Mouse (Mus musculus): ENCODE measurements around the gene Sept11. TPM values are rescaled to one million over a fixed set of nuclear protein-coding genes. Genes with fewer than 3 reads are reported as not detected.

Sept11 gene
- 28.7 and 36.1 TPM in 2 replicates for polyA plus RNA-seq (2015; fragmentation: Nextera tagmentation; extraction: Ambion mirVana)

GRCm38 (mm10) chr5:93092857-93093622 is at the start of gene Sept11:
TSS of gene Sept11 (plus strand) at chr5:93093437.
- H3K4me3 ChIP-seq (replicated peaks): peak within 1 kb of the TSS; percentile 77
- H3K9ac ChIP-seq: peak within 1 kb of the TSS; percentile 85
- H3K4me2 ChIP-seq: peak within 1 kb of the TSS; percentile 93
- H3K27ac ChIP-seq: peak within 1 kb of the TSS; percentile 68
- peak; percentile 92 for ATAC-seq (ENCODE audit: low read depth)
- peak; percentile 82 for DNase-seq
- under 1% methylated on average over 63 of the region's 63 CpGs for WGBS (ENCODE audit: insufficient replicate concordance)
- H3K4me1 ChIP-seq (replicated peaks): peaks cover 51% of the 10 kb centered on the region
- H3K27me3 ChIP-seq: no peaks in the 10 kb centered on the region
- H3K36me3 ChIP-seq: no peaks in the 10 kb centered on the region
- H3K9me3 ChIP-seq (replicated peaks): no peaks in the 10 kb centered on the region

GRCm38 (mm10) chr5:93043688-93044583 is 49.3 kb upstream of the Sept11 start:
- H3K36me3 ChIP-seq: no peaks in the 10 kb centered on the region
- H3K4me1 ChIP-seq (replicated peaks): peaks cover 11% of the 10 kb centered on the region
- peak overlapping the region; percentile 48 for H3K4me3 ChIP-seq (replicated peaks)
- 4% methylated on average over 67 of the region's 69 CpGs for WGBS (ENCODE audit: insufficient replicate concordance)
- H3K9ac ChIP-seq: 0 out of 2 replicates have a peak overlapping the region, but pooled peaks have one; percentile 9
- peaks cover 72% of the 10 kb centered on the region for H3K27me3 ChIP-seq
- no peaks in the 10 kb centered on the region for H3K9me3 ChIP-seq (replicated peaks)
- peak overlapping the region; percentile 62 for H3K4me2 ChIP-seq
- H3K27ac ChIP-seq: no peak overlapping the region
- ATAC-seq (ENCODE audit: low read depth): no peak
- no peak for DNase-seq

DNA sequence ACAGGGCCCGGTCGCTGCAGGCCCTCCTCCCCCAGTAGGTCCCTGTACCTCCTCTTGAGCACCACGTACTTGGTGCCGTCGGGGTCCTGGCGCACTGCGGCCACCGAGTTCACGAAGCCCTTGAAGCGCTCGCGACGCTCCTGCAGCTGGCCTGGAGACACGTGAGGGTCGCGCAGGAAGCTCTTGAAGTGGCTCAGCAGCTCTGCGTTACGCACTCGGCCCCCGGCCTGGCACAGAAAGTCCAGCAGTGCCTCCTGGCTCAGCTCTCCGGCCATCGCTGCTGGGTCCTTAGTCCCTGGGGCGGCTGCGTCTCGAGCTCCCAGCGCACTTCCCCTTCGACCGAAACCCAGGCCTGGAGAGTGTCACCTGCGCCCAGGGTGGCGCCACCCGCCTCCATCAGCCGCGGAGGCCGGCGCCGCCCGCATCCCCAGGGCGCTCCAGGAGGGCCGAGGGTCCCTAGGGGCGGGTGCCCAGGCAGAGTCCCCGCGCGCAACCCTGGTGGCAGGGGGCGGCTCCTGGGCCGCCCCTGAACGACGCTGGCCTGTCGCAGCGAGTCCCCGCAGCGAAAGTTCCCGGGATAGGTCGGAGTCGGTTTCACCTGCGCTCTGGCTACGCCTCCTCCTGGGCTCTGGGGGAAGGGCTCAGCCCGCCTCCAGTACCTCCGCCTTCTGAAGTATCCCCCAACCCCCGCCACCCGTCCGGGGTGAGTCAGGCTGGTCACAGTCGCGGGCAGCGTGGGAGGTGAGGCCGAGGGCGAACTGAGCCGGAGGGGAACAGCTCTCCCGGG is 48.5 kb upstream of the Sept11 start, which contains the start of gene Sowahb:
Gene Sowahb, minus strand, starts transcription at position 439 of the 787 bp plus-strand sequence.
- WGBS (ENCODE audit: insufficient replicate concordance): 1% methylated on average over 68 of the region's 68 CpGs
- H3K27ac ChIP-seq: no peak within 1 kb of the TSS
- ATAC-seq (ENCODE audit: low read depth) (peak; percentile 82), DNase-seq (no peak)
- H3K9ac ChIP-seq: peak within 1 kb of the TSS; percentile 9; the same call in 1 of the 2 replicates
- peaks cover 72% of the 10 kb centered on the region for H3K27me3 ChIP-seq
- peak within 1 kb of the TSS; percentile 62 for H3K4me2 ChIP-seq
- H3K36me3 ChIP-seq: no peaks in the 10 kb centered on the region
- H3K9me3 ChIP-seq (replicated peaks): no peaks in the 10 kb centered on the region
- peak within 1 kb of the TSS; percentile 48 for H3K4me3 ChIP-seq (replicated peaks)
- peaks cover 9% of the 10 kb centered on the region for H3K4me1 ChIP-seq (replicated peaks)

DNA sequence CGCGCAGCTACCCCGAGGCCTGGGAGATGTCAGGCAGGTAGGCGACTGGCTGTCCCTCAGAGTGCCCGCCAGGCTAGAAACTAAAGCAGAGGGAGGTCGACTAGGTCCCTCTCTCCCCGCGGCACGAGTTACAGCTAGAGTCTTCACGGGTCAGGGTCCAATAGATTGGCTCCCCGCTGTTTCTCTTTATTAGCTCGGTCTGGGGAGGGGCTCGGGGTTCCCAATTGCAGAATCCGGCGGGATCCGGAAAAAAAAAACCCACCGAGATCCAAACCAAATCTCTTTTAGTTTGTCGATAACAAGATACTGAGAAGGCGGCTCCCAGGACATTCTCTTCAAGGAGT is 47.9 kb upstream of the Sept11 start:
- peaks cover 69% of the 10 kb centered on the region for H3K27me3 ChIP-seq
- no peak for DNase-seq
- H3K9ac ChIP-seq: no peak overlapping the region
- H3K9me3 ChIP-seq (replicated peaks): no peaks in the 10 kb centered on the region
- no peak overlapping the region for H3K27ac ChIP-seq
- H3K4me2 ChIP-seq: peak overlapping the region; percentile 62
- WGBS (ENCODE audit: insufficient replicate concordance): 2% methylated on average over 19 of the region's 19 CpGs
- ATAC-seq (ENCODE audit: low read depth): peak; percentile 34
- H3K36me3 ChIP-seq: no peaks in the 10 kb centered on the region
- peaks cover 5% of the 10 kb centered on the region for H3K4me1 ChIP-seq (replicated peaks)
- peak overlapping the region; percentile 48 for H3K4me3 ChIP-seq (replicated peaks)

DNA sequence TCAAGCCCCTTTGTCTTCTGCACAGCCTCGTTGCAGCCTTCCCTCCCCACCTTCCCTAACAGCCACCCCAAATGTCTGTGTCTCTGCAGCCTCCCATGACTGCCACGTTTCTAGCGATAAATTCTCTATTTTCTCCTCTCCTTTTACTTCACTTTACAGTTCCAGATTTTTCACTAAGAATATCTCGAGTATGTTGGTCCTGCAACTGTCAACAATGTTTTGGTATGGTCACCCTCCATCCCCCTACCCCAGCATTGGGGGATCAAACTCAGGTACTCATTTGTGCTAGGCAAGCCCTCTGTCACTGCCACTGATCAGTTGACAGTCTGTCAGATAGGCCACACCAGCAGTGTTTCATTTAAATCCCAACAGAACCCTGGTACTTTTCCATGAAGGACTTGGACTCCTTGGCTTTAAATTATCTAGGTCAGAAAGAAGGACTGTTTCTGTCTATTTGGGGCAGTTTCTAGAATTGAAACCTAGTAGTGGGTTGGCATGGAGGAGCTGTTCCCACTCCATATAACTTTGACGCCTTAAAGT is 46.9 kb upstream of the Sept11 start:
- H3K36me3 ChIP-seq: no peaks in the 10 kb centered on the region
- no peak overlapping the region for H3K4me3 ChIP-seq (replicated peaks)
- 21% methylated on average over 5 of the region's 5 CpGs for WGBS (ENCODE audit: insufficient replicate concordance)
- H3K4me2 ChIP-seq: no peak overlapping the region
- DNase-seq (no peak), ATAC-seq (ENCODE audit: low read depth) (no peak)
- H3K4me1 ChIP-seq (replicated peaks): peaks cover 5% of the 10 kb centered on the region
- H3K9ac ChIP-seq: no peak overlapping the region
- H3K27me3 ChIP-seq: peaks cover 68% of the 10 kb centered on the region
- no peaks in the 10 kb centered on the region for H3K9me3 ChIP-seq (replicated peaks)
- H3K27ac ChIP-seq: no peak overlapping the region

DNA sequence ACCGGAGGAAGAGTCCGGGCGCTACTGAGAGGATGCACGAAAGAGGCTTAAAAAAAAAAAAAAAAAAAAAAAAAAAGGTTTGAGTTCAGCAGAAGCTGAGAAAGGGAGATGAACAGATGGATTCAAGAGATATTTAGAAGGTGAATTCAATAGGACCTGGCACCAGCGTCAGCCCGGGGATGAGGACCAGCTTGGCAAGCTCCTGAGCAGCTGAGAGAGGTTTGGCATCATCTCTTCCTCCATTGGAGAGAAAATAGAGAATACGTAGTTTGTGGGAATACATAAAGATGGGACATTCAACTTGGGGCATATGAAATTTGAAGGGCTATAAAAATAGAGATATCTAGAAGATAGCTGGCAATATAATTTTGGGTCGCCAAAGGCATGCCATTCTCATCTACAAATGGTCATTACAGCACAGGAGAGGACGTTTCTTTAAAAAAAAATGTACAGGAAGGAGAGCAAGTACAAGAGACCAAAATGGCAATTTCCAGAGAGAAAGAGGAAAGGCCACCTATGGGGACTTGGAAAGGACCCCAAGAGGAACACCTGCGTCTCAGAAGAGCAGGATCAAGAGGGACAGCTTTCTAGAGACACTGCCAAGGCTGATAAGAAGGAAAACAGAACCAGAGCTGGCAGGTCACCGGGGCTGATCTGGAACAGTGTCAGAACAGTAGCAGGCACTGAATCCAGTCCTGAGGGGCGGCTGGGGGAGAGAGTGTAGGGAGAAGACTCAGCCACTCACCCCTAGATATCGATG is 44.6 kb upstream of the Sept11 start:
- Histone ChIP-seq H3K4me2 (no peak overlapping the region), H3K9ac (no peak overlapping the region), H3K4me3 (replicated peaks) (no peak overlapping the region), H3K4me1 (replicated peaks) (peaks cover 3% of the 10 kb centered on the region), H3K27ac (no peak overlapping the region), H3K9me3 (replicated peaks) (no peaks in the 10 kb centered on the region), H3K27me3 (peaks cover 45% of the 10 kb centered on the region), H3K36me3 (no peaks in the 10 kb centered on the region)
- DNase-seq (no peak), ATAC-seq (ENCODE audit: low read depth) (no peak)
- WGBS (ENCODE audit: insufficient replicate concordance): 50% methylated on average over 13 of the region's 13 CpGs

DNA sequence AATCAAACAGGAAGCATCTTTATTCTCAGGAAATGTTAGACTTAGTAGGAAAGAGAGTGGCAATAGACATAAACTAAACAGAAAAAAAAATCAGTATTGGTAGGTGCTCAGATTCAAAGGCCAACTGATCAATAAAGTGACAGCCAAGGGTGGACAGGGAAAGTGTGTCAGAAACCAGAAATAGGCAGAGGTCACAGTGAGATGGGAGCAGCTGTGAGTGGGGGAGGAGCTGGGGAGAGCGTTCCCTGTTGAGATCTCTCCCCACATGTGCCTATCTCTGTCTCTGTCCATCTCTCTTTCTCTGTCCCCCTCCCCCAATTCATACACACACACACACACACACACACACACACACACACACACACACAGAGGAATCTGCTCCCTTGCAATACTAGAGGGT is 43.3 kb upstream of the Sept11 start:
- H3K9me3 ChIP-seq (replicated peaks): no peaks in the 10 kb centered on the region
- no peak overlapping the region for H3K4me2 ChIP-seq
- DNase-seq: no peak
- H3K4me3 ChIP-seq (replicated peaks): no peak overlapping the region
- no peaks in the 10 kb centered on the region; the same call in 1 of the 2 replicates for H3K4me1 ChIP-seq (replicated peaks)
- WGBS (ENCODE audit: insufficient replicate concordance): 50% methylated on average over 1 of the region's 1 CpGs
- H3K9ac ChIP-seq: no peak overlapping the region
- H3K27ac ChIP-seq: no peak overlapping the region
- H3K36me3 ChIP-seq: no peaks in the 10 kb centered on the region
- H3K27me3 ChIP-seq: peaks cover 32% of the 10 kb centered on the region
- no peak for ATAC-seq (ENCODE audit: low read depth)

GRCm38 (mm10) chr5:93051041-93051440 is 42.2 kb upstream of the Sept11 start:
- Histone ChIP-seq H3K9me3 (replicated peaks) (no peaks in the 10 kb centered on the region), H3K27ac (no peak overlapping the region), H3K9ac (no peak overlapping the region), H3K36me3 (no peaks in the 10 kb centered on the region), H3K4me3 (replicated peaks) (no peak overlapping the region), H3K27me3 (peaks cover 21% of the 10 kb centered on the region), H3K4me1 (replicated peaks) (no peaks in the 10 kb centered on the region), H3K4me2 (no peak overlapping the region)
- DNase-seq (no peak), ATAC-seq (ENCODE audit: low read depth) (no peak)
- 41% methylated on average over 5 of the region's 5 CpGs for WGBS (ENCODE audit: insufficient replicate concordance)

- H3K4me2 ChIP-seq: no peak overlapping the region
- H3K9me3 ChIP-seq (replicated peaks): no peaks in the 10 kb centered on the region
- H3K9ac ChIP-seq: no peak overlapping the region
- no peaks in the 10 kb centered on the region for H3K4me1 ChIP-seq (replicated peaks)
- H3K27me3 ChIP-seq: peaks cover 12% of the 10 kb centered on the region
- 59% methylated on average over 9 of the region's 9 CpGs for WGBS (ENCODE audit: insufficient replicate concordance)
- no peak overlapping the region for H3K4me3 ChIP-seq (replicated peaks)
- H3K36me3 ChIP-seq: no peaks in the 10 kb centered on the region
- no peak overlapping the region for H3K27ac ChIP-seq
- no peak for DNase-seq
- no peak for ATAC-seq (ENCODE audit: low read depth)
Measured at GRCm38 (mm10) chr5:93051951-93052350, 41.3 kb upstream of the Sept11 start.

Data from liver, embryonic 13.5 days (tissue).